Mouse (Mus musculus) cortical plate, adult 2 months (tissue): ENCODE measurements around the gene Nms. TPM values are rescaled to one million over a fixed set of nuclear protein-coding genes. Genes with fewer than 3 reads are reported as not detected.

Source experiments
- H3K27ac ChIP-seq: fragments of 200-500 bp; 2 replicates; pipeline ENCODE4 v1.5.1; 2012; ENCODE audit warnings: low read length, control low read depth, inconsistent platforms; ENCODE audit not compliant: insufficient read depth
- H3K4me1 ChIP-seq: fragments of 200-500 bp; 2 replicates; pipeline ENCODE4 v1.6.1; 2011; ENCODE audit warnings: low read length; ENCODE audit not compliant: control insufficient read depth, insufficient read depth
- H3K4me3 ChIP-seq: fragments of 200-500 bp; 2 replicates; pipeline ENCODE4 v1.5.1; 2011; ENCODE audit warnings: mild to moderate bottlenecking, low read length, control low read depth; ENCODE audit not compliant: insufficient read depth
- CTCF ChIP-seq: fragments of 200-500 bp; IDR thresholded peaks from 2 replicates; pipeline ENCODE4 v1.5.1; 2011; ENCODE audit warnings: mild to moderate bottlenecking, control low read depth, low read length; ENCODE audit not compliant: insufficient read depth; ENCODE audit errors: extremely low read depth
- POLR2A ChIP-seq: fragments of 200-500 bp; IDR thresholded peaks from 2 replicates; pipeline ENCODE4 v1.6.1; 2011; ENCODE audit warnings: mild to moderate bottlenecking, low read length, control low read depth; ENCODE audit not compliant: insufficient read depth; ENCODE audit errors: extremely low read depth
- polyA plus RNA-seq: library from polyadenylated mRNA; depleted of rRNA; stranded (reverse); fragments of >200 nt; gene quantifications from 2 replicates; pipeline ENCODE4 v1.2.3, GENCODE M21; 2012; rRNA removed

Gene Nms
- polyA plus RNA-seq, 1 experiment, result not detected

GRCm38 (mm10) chr1:38987865-38988211, 48.9 kb downstream of the Nms start:
- TF ChIP-seq POLR2A (no peak), CTCF (no peak)
- peaks cover 5% of the 10 kb centered on the region for H3K4me1 ChIP-seq
- H3K27ac ChIP-seq, result no peak overlapping the region
- H3K4me3 ChIP-seq, result peak overlapping the region; percentile 85

- H3K4me1 ChIP-seq, result peaks cover 5% of the 10 kb centered on the region
- no peak overlapping the region for H3K27ac ChIP-seq
- TF ChIP-seq POLR2A (no peak), CTCF (no peak)
- peak overlapping the region; percentile 85 for H3K4me3 ChIP-seq
Measured at GRCm38 (mm10) chr1:38988357-38988756, 49.4 kb downstream of the Nms start.

- H3K4me3 ChIP-seq, result no peak overlapping the region
Measured at GRCm38 (mm10) chr1:38992365-38992764, 53.4 kb downstream of the Nms start.

More at GRCm38 (mm10) chr1:38992365-38992764, 53.4 kb downstream of the Nms start:
- peaks cover 5% of the 10 kb centered on the region for H3K4me1 ChIP-seq
- no peak overlapping the region for H3K27ac ChIP-seq
- TF ChIP-seq CTCF, result no peak
- TF ChIP-seq POLR2A, result no peak

Other genes with a start within 250 kb of the Nms start
- gene Lonrf2, start 102.4 kb upstream of the Nms start, polyA plus RNA-seq, result 60.5 and 60.8 TPM in 2 replicates
- 29.1 and 29.9 TPM in 2 replicates for gene Chst10, start 41.0 kb upstream of the Nms start, polyA plus RNA-seq
- gene Pdcl3, start 46.5 kb downstream of the Nms start, polyA plus RNA-seq, result 42.9 and 43.2 TPM in 2 replicates